Mouse (Mus musculus): ENCODE data around the gene Gata2. TPM values are rescaled to one million over a fixed set of nuclear protein-coding genes. Genes with fewer than 3 reads are reported as not detected.

The Gata2 gene
- polyA plus RNA-seq, 1 experiment from 2014 or later: 12.0 TPM

DNA sequence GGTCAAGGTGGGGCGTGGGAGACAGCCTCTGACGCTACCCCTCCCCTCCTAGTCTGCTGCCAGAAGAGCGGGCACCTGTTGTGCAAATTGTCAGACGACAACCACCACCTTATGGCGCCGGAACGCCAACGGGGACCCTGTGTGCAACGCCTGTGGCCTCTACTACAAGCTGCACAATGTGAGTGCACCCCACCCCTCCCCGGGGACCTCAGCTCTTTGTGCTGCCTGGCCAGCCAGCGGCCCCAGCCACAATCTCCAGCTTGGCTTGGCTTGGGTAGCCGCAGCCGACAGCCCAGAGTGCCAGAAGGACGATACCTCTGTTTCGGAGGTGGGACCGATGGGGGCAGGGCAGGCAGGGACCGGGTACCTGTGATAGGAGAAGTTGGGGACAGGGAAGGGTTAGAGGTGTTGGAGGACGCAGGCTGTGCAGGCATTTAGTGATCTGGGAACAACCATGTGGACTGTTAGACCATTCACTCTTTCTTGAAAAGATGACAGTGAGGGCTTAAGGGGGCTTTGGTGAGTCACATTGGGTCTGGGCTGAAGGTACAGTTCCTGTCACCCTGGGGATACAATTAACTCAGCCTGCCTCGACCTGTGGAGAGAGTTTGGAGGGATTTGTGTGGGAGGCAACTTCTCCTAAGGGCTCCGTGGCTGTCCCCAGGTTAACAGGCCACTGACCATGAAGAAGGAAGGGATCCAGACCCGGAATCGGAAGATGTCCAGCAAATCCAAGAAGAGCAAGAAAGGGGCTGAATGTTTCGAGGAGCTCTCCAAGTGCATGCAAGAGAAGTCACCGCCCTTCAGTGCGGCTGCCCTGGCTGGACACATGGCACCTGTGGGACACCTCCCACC lies 11.1 kb downstream of the Gata2 start:
- peaks cover 73% of the 10 kb centered on the region for H3K27me3 ChIP-seq (replicated peaks)
- H3K4me1 ChIP-seq: peaks cover 7% of the 10 kb centered on the region; the same call in 1 of the 2 replicates
- WGBS: 20% methylated on average over 25 of the region's 25 CpGs
- no peak overlapping the region for H3K4me3 ChIP-seq (replicated peaks)
- no peaks in the 10 kb centered on the region for H3K9me3 ChIP-seq
- H3K9ac ChIP-seq: no peak overlapping the region
- ATAC-seq (ENCODE audit: insufficient read depth, low FRiP score, low read depth): no peak
- H3K36me3 ChIP-seq: no peaks in the 10 kb centered on the region
- no peak overlapping the region for H3K27ac ChIP-seq
- no peak overlapping the region for H3K4me2 ChIP-seq

DNA sequence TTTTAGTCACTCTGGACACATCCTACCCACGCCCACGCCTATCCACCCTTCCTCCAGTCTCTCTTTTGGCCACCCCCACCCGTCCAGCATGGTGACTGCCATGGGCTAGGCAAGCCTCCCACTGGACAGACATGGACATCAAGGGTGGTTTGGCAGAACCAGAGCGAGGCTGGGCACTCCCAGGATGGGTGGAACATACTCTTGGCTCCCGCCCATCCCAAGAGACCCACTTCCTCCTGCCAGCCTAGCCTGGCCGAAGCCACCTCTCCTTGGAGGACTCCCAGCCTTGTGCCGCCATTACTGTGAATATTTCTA lies 11.7 kb downstream of the Gata2 start:
- Histone ChIP-seq H3K9ac (no peak overlapping the region), H3K27me3 (replicated peaks) (peaks cover 67% of the 10 kb centered on the region), H3K4me1 (0 out of 2 replicates have a peak, but pooled peaks cover 6% of the 10 kb centered on the region), H3K9me3 (no peaks in the 10 kb centered on the region), H3K4me2 (no peak overlapping the region), H3K4me3 (replicated peaks) (no peak overlapping the region), H3K36me3 (no peaks in the 10 kb centered on the region), H3K27ac (no peak overlapping the region)
- 37% methylated on average over 7 of the region's 7 CpGs for WGBS
- peak; percentile 29; the same call in 1 of the 2 replicates for ATAC-seq (ENCODE audit: insufficient read depth, low FRiP score, low read depth)

DNA sequence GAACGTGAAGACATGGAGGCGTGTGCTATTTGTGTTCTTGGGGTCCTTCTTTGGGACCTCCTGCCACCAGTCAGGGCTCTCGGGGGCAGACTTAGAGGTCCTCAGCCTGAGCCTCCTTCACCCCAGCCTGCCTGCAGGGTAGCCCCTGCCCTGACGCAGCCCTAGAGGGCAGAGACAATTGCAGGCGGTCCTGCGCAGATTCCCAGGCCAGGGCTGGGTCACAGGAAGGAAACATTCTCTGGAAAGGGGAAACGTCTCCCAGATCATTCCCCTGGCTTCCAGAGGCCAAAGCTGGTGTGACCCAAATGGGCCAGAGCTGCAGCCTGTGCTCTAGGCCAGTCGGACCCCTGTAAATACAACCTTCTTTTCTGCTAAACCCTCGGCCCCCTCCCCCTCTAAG lies 12.2 kb downstream of the Gata2 start:
- Histone ChIP-seq H3K9me3 (no peaks in the 10 kb centered on the region), H3K4me1 (0 out of 2 replicates have a peak, but pooled peaks cover 6% of the 10 kb centered on the region), H3K9ac (no peak overlapping the region), H3K4me3 (replicated peaks) (no peak overlapping the region), H3K27ac (no peak overlapping the region), H3K4me2 (no peak overlapping the region), H3K36me3 (no peaks in the 10 kb centered on the region), H3K27me3 (replicated peaks) (peaks cover 61% of the 10 kb centered on the region)
- 29% methylated on average over 9 of the region's 9 CpGs for WGBS
- no peak for ATAC-seq (ENCODE audit: insufficient read depth, low FRiP score, low read depth)

DNA sequence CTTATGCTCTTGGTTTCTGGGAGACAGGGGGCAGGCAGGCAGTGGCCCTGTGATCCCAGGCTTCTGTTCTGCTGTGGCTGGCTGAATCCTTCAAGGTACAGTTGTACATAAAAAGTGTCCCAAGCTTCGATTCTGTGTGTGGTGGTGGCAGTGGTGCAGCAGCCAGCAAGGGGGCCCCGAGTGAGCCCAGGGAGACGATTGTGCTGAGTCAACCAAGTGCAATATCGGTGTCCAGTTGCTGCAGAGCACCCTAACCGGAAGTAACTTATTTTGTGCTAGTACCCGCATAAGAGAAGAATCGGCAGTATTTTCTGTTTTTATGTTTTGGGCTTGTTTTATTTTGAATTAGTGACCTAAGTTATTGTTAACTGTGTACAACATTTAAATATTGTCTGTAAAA lies 12.9 kb downstream of the Gata2 start:
- H3K36me3 ChIP-seq: no peaks in the 10 kb centered on the region

DNA sequence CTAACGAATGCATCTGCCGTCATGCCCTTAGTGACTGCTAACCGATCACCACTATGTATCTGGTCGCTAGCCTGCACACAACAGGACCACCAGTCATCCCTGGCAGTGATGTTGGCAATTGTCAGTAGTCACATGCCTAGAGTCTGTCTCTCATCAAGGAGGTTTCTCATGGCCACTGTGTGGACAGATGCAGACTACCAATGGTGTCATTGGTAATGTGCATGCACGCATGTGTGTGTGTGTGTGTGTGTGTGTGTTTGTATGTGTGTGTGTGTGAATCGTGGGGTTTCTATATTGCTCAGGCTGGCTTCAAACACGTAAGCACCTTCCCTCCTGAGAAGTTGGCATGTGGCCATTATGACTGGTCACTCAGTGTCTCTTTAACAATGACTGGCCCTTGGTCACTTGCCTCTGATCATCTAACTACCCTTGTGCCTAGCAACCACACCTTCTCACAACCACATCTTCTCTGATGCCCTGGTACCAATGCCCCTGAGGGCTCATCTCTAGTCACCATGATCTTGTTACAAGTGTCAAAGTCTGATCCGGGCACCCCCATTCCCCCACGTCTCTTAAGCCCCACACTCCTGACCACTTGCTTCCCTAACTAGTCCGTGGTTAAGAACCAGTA lies 13.8 kb downstream of the Gata2 start:
- Histone ChIP-seq H3K36me3 (no peaks in the 10 kb centered on the region), H3K27me3 (replicated peaks) (peaks cover 45% of the 10 kb centered on the region), H3K27ac (no peak overlapping the region), H3K9me3 (no peaks in the 10 kb centered on the region), H3K4me3 (replicated peaks) (no peak overlapping the region), H3K4me1 (0 out of 2 replicates have a peak, but pooled peaks cover 6% of the 10 kb centered on the region), H3K9ac (no peak overlapping the region), H3K4me2 (no peak overlapping the region)
- no peak for ATAC-seq (ENCODE audit: insufficient read depth, low FRiP score, low read depth)
- 82% methylated on average over 10 of the region's 10 CpGs for WGBS

More for the DNA sequence above, 12.9 kb downstream of the Gata2 start:
- no peak overlapping the region for H3K9ac ChIP-seq
- no peak overlapping the region for H3K4me2 ChIP-seq
- no peak for ATAC-seq (ENCODE audit: insufficient read depth, low FRiP score, low read depth)
- H3K27ac ChIP-seq: no peak overlapping the region
- 0 out of 2 replicates have a peak, but pooled peaks cover 6% of the 10 kb centered on the region for H3K4me1 ChIP-seq
- H3K9me3 ChIP-seq: no peaks in the 10 kb centered on the region
- H3K27me3 ChIP-seq (replicated peaks): peaks cover 55% of the 10 kb centered on the region
- 54% methylated on average over 7 of the region's 7 CpGs for WGBS
- H3K4me3 ChIP-seq (replicated peaks): no peak overlapping the region

DNA sequence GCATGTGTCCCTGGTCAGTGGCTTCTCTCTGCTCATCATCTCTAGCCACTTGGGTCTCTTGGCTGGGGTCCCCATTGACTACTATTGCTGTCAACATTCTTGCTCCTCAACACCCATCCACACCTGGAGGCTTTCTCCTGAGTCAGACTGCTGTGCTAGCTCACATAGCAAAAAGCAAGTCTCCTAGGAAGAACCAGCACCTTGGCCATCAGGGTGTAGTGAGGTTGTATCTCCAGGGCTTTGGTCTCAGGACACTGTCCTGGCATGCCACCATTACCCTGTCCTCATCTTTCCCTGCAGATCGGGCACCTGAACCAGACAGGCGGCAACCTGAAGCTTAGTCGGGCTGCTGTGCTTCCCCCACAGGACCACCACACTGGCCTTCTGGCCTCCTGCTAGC lies 14.6 kb downstream of the Gata2 start:
- ATAC-seq (ENCODE audit: insufficient read depth, low FRiP score, low read depth): no peak
- H3K4me1 ChIP-seq: 0 out of 2 replicates have a peak, but pooled peaks cover 4% of the 10 kb centered on the region
- no peak overlapping the region for H3K4me3 ChIP-seq (replicated peaks)
- WGBS: 89% methylated on average over 3 of the region's 3 CpGs
- H3K4me2 ChIP-seq: no peak overlapping the region
- H3K27ac ChIP-seq: no peak overlapping the region
- peaks cover 42% of the 10 kb centered on the region for H3K27me3 ChIP-seq (replicated peaks)
- H3K9ac ChIP-seq: no peak overlapping the region
- no peaks in the 10 kb centered on the region for H3K9me3 ChIP-seq
- H3K36me3 ChIP-seq: no peaks in the 10 kb centered on the region

DNA sequence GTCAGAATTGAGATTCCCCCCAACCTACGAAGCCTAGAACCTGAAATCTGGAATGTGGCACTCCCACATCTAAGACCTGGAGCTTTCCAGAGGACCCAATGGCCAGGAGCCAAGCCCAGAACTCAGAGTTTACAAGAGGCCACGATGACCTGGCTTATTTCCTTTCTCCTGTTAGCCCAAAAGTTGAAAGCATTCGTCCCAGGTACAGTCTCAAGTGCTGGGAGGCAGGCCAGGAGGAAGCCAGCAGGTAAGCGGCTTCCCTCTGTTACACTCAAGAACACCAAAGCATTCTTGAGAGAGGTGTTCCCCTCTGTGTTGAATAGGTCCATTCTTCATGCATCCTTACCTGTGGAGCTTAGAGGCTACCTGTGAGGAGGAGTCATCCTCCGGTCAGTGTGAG lies 15.8 kb downstream of the Gata2 start:
- no peak overlapping the region for H3K27ac ChIP-seq
- H3K4me3 ChIP-seq (replicated peaks): no peak overlapping the region
- no peaks in the 10 kb centered on the region for H3K4me1 ChIP-seq
- no peaks in the 10 kb centered on the region for H3K36me3 ChIP-seq
- WGBS: 74% methylated on average over 5 of the region's 5 CpGs
- H3K4me2 ChIP-seq: no peak overlapping the region
- no peaks in the 10 kb centered on the region for H3K9me3 ChIP-seq
- peaks cover 31% of the 10 kb centered on the region for H3K27me3 ChIP-seq (replicated peaks)
- no peak for ATAC-seq (ENCODE audit: insufficient read depth, low FRiP score, low read depth)
- no peak overlapping the region for H3K9ac ChIP-seq

DNA sequence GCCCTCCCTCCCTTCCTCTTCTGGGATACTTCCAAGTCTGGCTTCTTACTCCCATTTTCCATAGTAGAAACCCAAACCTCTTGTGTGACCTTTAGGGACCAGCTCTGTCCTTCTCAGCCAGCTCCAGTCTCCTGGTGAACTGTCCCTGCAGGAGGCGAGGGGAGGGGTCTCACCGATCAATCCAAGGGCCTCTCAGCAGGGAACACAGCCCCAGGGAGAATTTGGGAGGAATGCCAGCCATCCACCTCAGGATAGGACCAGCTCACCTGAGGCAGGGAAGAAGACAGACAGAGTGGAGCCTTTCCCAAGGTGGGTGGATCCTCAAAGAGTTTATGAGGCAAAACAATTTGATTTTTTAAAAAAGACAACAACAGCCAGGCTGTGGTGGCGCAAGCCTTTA lies 16.5 kb downstream of the Gata2 start:
- H3K27ac ChIP-seq: no peak overlapping the region
- H3K4me1 ChIP-seq: no peaks in the 10 kb centered on the region
- no peaks in the 10 kb centered on the region for H3K9me3 ChIP-seq
- ATAC-seq (ENCODE audit: insufficient read depth, low FRiP score, low read depth): no peak
- no peaks in the 10 kb centered on the region for H3K36me3 ChIP-seq
- H3K4me2 ChIP-seq: no peak overlapping the region
- WGBS: 63% methylated on average over 3 of the region's 3 CpGs
- H3K27me3 ChIP-seq (replicated peaks): peaks cover 23% of the 10 kb centered on the region
- no peak overlapping the region for H3K9ac ChIP-seq
- H3K4me3 ChIP-seq (replicated peaks): no peak overlapping the region

DNA sequence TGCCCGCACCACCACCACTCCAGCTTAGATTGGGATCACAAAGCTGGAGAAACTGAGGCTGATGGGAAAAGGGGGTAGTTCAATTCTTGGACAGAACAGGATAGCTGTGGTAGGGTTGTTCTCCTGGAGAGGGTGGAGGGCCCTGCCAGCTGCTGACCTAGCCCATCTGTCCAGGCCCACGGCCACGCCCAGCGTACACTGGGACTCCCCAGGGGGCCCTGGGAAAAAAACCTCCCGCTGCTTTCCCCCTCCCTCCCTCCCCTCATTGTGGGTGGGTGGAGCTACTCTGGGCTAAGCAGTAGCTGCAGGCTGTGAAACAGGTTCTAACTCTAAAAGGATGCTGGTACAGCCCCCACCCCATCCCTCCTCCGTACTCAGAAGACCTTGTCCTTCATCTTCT lies 22.1 kb downstream of the Gata2 start:
- H3K4me2 ChIP-seq: no peak overlapping the region
- no peak overlapping the region for H3K4me3 ChIP-seq (replicated peaks)
- H3K27ac ChIP-seq: no peak overlapping the region
- 39% methylated on average over 6 of the region's 6 CpGs for WGBS
- no peak for ATAC-seq (ENCODE audit: insufficient read depth, low FRiP score, low read depth)
- no peaks in the 10 kb centered on the region for H3K4me1 ChIP-seq
- no peaks in the 10 kb centered on the region for H3K9me3 ChIP-seq
- no peaks in the 10 kb centered on the region for H3K36me3 ChIP-seq
- H3K27me3 ChIP-seq (replicated peaks): no peaks in the 10 kb centered on the region
- no peak overlapping the region for H3K9ac ChIP-seq

DNA sequence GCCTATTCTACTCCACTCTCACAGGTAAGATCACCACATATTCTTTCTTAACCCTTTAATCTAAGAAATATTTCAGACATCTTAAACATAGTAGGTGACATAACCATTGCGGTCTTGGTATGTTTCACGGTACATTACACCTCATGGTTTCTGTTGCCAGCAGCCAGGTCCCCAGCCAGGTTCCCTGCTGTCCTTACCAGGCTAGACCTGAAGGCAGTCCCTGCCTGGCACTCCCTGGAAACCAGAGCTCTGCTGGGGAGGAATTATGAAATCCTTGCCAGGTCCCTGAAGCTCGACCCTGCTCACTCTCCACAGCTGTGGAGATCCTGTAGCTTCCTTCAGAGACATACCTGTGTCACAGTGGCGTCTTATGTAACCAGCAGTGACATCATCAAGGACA lies 22.5 kb downstream of the Gata2 start:
- no peak overlapping the region for H3K27ac ChIP-seq
- H3K4me2 ChIP-seq: no peak overlapping the region
- no peaks in the 10 kb centered on the region for H3K27me3 ChIP-seq (replicated peaks)
- no peak for ATAC-seq (ENCODE audit: insufficient read depth, low FRiP score, low read depth)
- no peaks in the 10 kb centered on the region for H3K9me3 ChIP-seq
- no peak overlapping the region for H3K4me3 ChIP-seq (replicated peaks)
- no peak overlapping the region for H3K9ac ChIP-seq
- no peaks in the 10 kb centered on the region for H3K4me1 ChIP-seq
- H3K36me3 ChIP-seq: no peaks in the 10 kb centered on the region
- 64% methylated on average over 4 of the region's 4 CpGs for WGBS

DNA sequence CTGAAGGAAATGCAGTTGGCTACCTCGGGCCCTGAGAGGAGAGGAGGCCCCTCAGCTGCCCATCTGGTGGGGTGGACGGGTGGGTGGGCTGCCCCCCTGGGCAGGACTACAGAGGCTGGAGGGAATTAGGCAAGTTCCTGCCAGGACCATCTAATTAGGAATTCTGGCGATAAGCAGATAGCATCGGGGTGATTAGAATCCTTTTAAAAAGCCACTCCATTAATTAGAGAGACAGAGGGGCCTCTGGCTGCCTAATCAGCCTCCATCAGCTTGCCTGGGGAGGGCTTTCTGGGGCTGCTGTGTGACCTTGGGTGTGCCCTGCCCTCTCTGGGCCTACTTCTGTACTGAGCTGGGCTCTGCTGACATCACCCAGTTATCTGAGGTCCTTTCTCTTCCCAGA lies 25.4 kb downstream of the Gata2 start:
- Histone ChIP-seq H3K9ac (no peak overlapping the region), H3K4me1 (no peaks in the 10 kb centered on the region), H3K9me3 (no peaks in the 10 kb centered on the region), H3K27ac (no peak overlapping the region), H3K4me3 (replicated peaks) (no peak overlapping the region), H3K4me2 (no peak overlapping the region), H3K36me3 (no peaks in the 10 kb centered on the region), H3K27me3 (replicated peaks) (no peaks in the 10 kb centered on the region)
- ATAC-seq (ENCODE audit: insufficient read depth, low FRiP score, low read depth): no peak
- WGBS: 22% methylated on average over 4 of the region's 4 CpGs

DNA sequence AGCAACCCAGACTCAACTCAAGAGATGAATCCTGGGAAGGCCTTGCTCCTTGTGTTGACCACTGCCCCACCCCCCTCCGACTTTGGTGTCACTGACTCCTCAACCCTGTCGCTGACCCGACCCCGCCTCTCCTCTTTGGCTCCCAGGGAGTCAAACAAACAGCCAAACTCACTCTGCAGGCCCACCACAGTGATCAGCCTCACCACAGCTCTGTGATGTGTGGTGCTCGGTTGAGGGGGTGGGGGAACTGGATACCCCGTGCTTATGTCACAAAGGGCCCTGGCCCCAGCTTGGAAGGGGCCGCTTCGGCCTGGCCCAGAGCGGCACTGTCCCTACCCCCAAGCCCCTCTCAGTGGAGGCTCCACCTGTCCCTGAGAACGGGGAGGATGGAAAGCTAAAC lies 28.3 kb downstream of the Gata2 start, which contains the start of gene Dnajb8:
Dnajb8 (plus strand) TSS at position 301 of the 400 bp plus-strand sequence.
- Histone ChIP-seq H3K4me3 (replicated peaks) (no peak within 1 kb of the TSS), H3K9me3 (no peaks in the 10 kb centered on the region), H3K4me1 (no peaks in the 10 kb centered on the region), H3K36me3 (no peaks in the 10 kb centered on the region), H3K27me3 (replicated peaks) (no peaks in the 10 kb centered on the region), H3K4me2 (no peak within 1 kb of the TSS), H3K9ac (no peak within 1 kb of the TSS), H3K27ac (no peak within 1 kb of the TSS)
- WGBS: 45% methylated on average over 10 of the region's 10 CpGs
- no peak for ATAC-seq (ENCODE audit: insufficient read depth, low FRiP score, low read depth)
